Mouse (Mus musculus): Measurements from ENCODE around the gene Nobox.

The Nobox gene

DNA sequence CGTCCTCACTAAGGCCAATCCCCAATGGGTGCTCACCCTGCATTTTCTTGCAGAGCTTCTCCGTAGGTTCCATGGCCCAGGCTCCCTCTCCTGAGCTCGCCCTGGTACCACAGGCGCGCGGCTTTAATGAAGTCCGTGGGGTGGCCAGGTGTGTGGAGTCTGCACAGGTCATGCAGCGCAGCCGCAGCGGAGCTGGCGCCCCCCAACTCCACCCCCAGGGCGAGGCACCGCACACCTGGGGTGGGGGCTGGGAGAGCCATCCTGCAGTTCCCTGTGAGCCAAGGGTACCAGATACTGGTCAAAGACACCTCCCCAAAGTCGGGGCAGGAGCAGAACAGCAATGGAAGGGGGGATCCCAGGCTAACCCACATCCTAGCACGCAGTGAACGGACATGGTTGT is at the start of gene Nobox:
Nobox (minus strand) TSS at position 101 of the 400 bp plus-strand sequence.
- DNase-seq = no peak

- DNase-seq = no peak
These were observed 45.3 kb upstream of the Nobox start for GRCm38 (mm10) chr6:43354562-43355241.

- no peak for DNase-seq
These were observed 44.1 kb upstream of the Nobox start for GRCm38 (mm10) chr6:43353446-43353845.

GRCm38 (mm10) chr6:43349083-43349482 is 39.7 kb upstream of the Nobox start:
- DNase-seq = no peak

DNA sequence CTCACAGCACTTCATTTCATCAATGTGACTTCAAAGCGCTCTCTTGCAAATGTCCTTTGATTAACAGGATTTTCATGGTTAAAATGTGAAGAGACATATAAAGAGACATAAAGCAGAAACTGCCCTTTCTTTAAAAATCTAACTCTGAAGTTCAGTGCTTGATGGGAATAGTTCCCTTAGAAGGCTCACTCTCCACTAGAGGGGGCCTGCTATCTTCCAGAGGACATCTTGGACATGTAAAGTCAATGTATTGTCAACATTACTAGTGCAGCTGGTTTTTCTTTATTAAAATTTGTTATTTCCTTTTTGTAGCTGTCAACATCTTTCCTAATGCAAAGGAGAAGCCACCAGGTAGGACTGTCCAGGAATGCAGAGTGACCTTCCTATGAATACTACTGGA is 38.3 kb upstream of the Nobox start:
- DNase-seq = no peak

DNA sequence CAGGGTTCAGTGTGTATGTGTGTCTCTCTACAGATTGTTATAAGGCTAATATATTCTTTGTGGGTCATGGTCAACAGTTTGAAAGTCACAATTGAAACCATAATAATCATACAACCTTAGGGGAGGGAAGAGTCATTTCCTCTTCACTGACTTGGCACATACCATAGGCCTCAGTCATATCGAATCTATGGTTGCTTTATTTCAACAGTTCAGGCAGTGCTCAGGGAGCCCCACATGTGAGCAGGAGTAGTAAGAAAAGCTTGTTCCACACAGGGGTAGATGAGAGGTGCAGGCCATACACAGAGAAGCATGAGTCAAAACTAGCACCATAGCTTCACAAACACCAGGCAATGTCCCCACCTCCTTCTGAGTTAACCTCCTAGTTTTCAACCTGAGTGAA is 33.7 kb upstream of the Nobox start:
- no peak for DNase-seq

GRCm38 (mm10) chr6:43342386-43342785 is 33.0 kb upstream of the Nobox start:
- no peak for DNase-seq

GRCm38 (mm10) chr6:43338804-43339203 is 29.4 kb upstream of the Nobox start:
- no peak for DNase-seq

GRCm38 (mm10) chr6:43337491-43337961 is 28.2 kb upstream of the Nobox start:
- no peak for DNase-seq

GRCm38 (mm10) chr6:43335619-43336234 is 26.4 kb upstream of the Nobox start:
- DNase-seq = peak; percentile 11

GRCm38 (mm10) chr6:43333479-43333878 is 24.1 kb upstream of the Nobox start:
- DNase-seq = no peak

DNA sequence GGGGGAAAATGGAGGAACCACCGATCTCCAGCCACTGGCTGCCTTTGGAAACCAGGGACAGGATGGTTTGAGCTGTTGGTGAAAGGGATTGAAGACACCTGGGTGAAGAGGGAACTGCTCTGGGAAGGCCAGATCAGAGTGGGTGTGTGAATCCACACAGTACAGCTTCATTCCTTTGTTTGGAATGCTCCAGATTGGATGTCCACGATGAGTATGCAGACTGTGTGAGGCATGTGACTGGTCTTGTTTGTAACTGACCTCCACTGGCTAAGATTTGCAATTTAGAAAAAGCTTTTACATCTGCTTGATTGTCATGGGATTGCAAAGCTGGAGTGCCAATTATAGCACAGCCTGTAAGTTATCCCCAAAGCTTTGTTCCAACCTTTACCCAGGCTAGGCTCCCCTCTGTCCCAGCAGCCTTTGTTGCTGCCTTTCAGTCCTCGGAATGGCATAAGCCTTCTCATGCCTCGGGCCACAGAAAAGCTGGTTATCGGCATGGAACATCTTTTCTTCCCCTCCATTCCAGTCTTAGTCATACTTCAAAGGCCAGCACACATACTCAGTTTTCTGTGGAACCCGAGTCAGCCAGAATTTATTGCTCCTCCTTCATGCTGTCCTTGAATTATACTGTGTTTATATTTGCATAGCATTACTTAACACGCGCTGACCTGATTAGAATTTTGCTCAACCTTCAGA is 3.8 kb upstream of the Nobox start:
- no peak for DNase-seq

GRCm38 (mm10) chr6:43312546-43312945 is 3.2 kb upstream of the Nobox start:
- no peak for DNase-seq

DNA sequence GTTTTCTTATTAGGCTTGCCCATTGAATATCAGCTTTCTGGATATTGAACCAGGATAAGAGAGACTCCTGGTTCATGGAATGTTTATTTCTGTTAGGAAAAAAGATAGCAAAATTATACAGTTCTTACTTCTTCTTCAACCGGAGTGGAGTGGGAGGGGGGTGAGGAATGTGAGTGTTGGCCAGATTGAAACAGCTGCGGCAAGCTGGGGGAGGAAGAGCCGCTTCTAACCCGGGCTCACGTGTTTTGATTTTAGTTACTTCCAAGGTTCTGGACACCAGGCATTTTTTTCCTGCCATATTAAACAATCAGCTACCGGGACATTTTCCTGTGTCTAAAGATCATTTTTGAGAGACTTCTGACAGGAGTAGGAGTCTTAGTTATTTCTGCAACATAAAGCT is 717 bp upstream of the Nobox start:
- DNase-seq = no peak

DNA sequence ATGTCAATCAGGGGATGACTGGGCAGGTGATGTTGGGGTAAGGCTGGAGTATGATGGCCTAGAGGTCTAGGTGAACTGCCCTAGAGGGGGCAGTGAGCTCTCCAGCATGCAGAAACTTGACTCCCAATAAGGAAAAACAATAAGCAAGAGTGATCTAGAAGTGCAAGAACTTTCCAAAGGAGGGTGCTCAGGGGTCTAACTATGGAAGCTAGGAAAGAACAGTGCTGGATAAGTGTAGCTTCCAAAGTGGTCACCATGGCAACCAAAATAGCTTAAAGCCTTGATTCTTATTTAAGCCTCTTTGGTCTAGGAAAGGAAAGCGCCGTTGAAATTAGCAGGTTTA is 11.9 kb downstream of the Nobox start:
- peak; percentile 12 for DNase-seq

- DNase-seq = no peak
These were observed 12.4 kb downstream of the Nobox start for GRCm38 (mm10) chr6:43296798-43297507.

DNA sequence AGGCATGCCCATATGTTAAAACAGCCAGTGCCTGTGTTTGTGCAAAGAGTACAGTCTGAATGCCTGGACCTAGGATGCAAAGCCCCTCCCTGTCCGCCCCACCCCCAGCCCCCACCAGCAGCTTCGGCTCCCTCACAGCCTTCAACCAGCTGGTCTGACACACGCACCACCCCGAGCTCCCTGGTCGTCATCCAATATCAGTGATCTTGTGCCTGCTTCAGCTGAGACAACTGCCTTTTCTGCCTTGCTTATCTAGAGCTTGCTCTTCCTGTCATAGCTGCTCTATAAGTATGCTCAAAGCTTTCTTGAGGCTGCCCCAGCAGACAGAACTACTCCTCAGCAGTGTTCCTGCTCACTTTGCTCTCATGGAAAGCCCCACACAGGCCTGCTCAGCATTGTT is 13.4 kb downstream of the Nobox start:
- DNase-seq = no peak

GRCm38 (mm10) chr6:43293175-43293574 is 16.2 kb downstream of the Nobox start:
- no peak for DNase-seq

- no peak for DNase-seq
These were observed 16.8 kb downstream of the Nobox start for GRCm38 (mm10) chr6:43292471-43293076.

- DNase-seq = no peak
These were observed 17.3 kb downstream of the Nobox start for GRCm38 (mm10) chr6:43292041-43292440.

DNA sequence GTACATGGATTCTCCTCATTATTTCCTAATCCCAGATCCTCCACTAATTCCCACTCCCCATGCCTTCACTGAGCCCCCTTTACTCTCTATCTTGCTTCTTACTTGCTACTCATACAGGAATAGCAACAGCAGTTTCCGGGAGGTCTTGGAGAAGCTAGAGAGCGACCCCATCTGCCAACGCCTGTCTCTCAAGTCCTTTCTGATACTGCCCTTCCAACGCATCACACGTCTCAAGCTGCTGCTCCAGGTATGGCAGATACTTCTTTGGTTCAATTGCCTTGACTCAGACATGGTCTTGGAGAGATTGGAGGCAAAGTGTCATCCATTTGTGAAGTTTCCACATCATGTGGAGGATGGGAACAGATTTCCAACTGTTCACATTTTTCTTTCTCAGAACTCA is 28.9 kb downstream of the Nobox start:
- DNase-seq = no peak

- no peak for DNase-seq
These were observed 31.1 kb downstream of the Nobox start for GRCm38 (mm10) chr6:43278247-43278646.

DNA sequence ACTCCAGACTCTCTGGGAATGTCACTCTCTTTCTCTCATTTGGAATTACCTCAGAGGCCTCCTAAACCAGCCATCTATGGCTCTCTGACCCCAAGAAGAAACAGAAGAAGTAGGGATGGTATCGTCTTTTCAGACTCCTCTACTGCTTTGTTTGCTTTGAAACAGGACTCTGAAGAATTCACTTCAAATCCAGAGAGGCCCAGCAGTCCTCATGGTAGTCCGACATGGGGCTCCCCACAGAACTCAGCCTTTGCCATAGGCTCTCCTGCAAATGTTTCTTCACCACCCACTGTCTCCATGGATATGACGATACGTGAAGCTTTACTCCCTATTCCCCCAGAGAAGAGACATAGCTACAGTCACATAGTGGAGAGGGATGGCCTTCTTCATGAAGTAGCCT is 35.2 kb downstream of the Nobox start:
- DNase-seq = no peak
